Mouse (Mus musculus) heart, postnatal 0 days (tissue): ENCODE data around the gene Arnt2.

ENCODE experiments used
- CTCF ChIP-seq: IDR thresholded peaks from 2 replicates; pipeline ENCODE4 v1.5.1; 2016; ENCODE audit warnings: antibody characterized with exemption, control low read depth, low read depth
- EP300 ChIP-seq: IDR thresholded peaks from 2 replicates; pipeline ENCODE4 v1.6.1; 2016; ENCODE audit warnings: antibody characterized with exemption, low read depth

GRCm38 (mm10) chr7:84282231-84282630 is 127.7 kb downstream of the Arnt2 start:
- no peak for TF ChIP-seq CTCF
- TF ChIP-seq EP300: no peak
